Mouse (Mus musculus): ENCODE measurements around the gene Pheta2. TPM values are rescaled to one million over a fixed set of nuclear protein-coding genes. Genes with fewer than 3 reads are reported as not detected.
"Not testable (repeated sequence)": the region's sequence is repeated elsewhere in the genome, so short reads cannot be mapped to it uniquely, and the experiment has no call there.

Gene Pheta2
- polyA plus RNA-seq, 1 experiment from 2014 or later: 7.4 TPM

- Histone ChIP-seq H3K27ac (no peak overlapping the region), H3K36me3 (no peaks in the 10 kb centered on the region), H3K4me1 (peaks cover 13% of the 10 kb centered on the region; the same call in 1 of the 2 replicates), H3K4me3 (no peak overlapping the region), H3K27me3 (ENCODE audit: low read depth, poor library complexity, severe bottlenecking) (no peaks in the 10 kb centered on the region), H3K9me3 (replicated peaks) (no peaks in the 10 kb centered on the region)
- 74% methylated on average over 11 of the region's 11 CpGs for WGBS
- no peak for DNase-seq (ENCODE audit: low spot score)
Measured at GRCm38 (mm10) chr15:82361459-82362018, 22.8 kb downstream of the Pheta2 start.

- H3K4me3 ChIP-seq: no peak overlapping the region
- H3K27ac ChIP-seq: no peak overlapping the region
- no peaks in the 10 kb centered on the region for H3K36me3 ChIP-seq
- no peak for DNase-seq (ENCODE audit: low spot score)
- peaks cover 13% of the 10 kb centered on the region; the same call in 1 of the 2 replicates for H3K4me1 ChIP-seq
- 85% methylated on average over 4 of the region's 4 CpGs for WGBS
- no peaks in the 10 kb centered on the region for H3K27me3 ChIP-seq (ENCODE audit: low read depth, poor library complexity, severe bottlenecking)
- no peaks in the 10 kb centered on the region for H3K9me3 ChIP-seq (replicated peaks)
Measured at GRCm38 (mm10) chr15:82362234-82362633, 23.5 kb downstream of the Pheta2 start.

GRCm38 (mm10) chr15:82363801-82364200, 25.1 kb downstream of the Pheta2 start:
- not testable (repeated sequence) for H3K4me1 ChIP-seq; H3K27ac ChIP-seq; H3K4me3 ChIP-seq; H3K27me3 ChIP-seq (ENCODE audit: low read depth, poor library complexity, severe bottlenecking); H3K36me3 ChIP-seq; H3K9me3 ChIP-seq (replicated peaks); DNase-seq (ENCODE audit: low spot score)
- WGBS: 91% methylated on average over 7 of the region's 12 CpGs

GRCm38 (mm10) chr15:82364561-82364960, 25.8 kb downstream of the Pheta2 start:
- H3K27ac ChIP-seq; H3K4me1 ChIP-seq; DNase-seq (ENCODE audit: low spot score); H3K9me3 ChIP-seq (replicated peaks); H3K27me3 ChIP-seq (ENCODE audit: low read depth, poor library complexity, severe bottlenecking); H3K4me3 ChIP-seq; H3K36me3 ChIP-seq: not testable (repeated sequence)
- WGBS: 23% methylated on average over 6 of the region's 9 CpGs

- WGBS: 82% methylated on average over 4 of the region's 4 CpGs
- Histone ChIP-seq H3K9me3 (replicated peaks) (no peaks in the 10 kb centered on the region), H3K27ac (no peak overlapping the region), H3K4me3 (no peak overlapping the region), H3K36me3 (no peaks in the 10 kb centered on the region), H3K4me1 (no peaks in the 10 kb centered on the region), H3K27me3 (ENCODE audit: low read depth, poor library complexity, severe bottlenecking) (no peaks in the 10 kb centered on the region)
- DNase-seq (ENCODE audit: low spot score): no peak
Measured at GRCm38 (mm10) chr15:82368146-82368545, 29.4 kb downstream of the Pheta2 start.

- DNase-seq (ENCODE audit: low spot score): no peak
- H3K27me3 ChIP-seq (ENCODE audit: low read depth, poor library complexity, severe bottlenecking): no peaks in the 10 kb centered on the region
- 92% methylated on average over 1 of the region's 1 CpGs for WGBS
Measured at GRCm38 (mm10) chr15:82368851-82369250, 30.1 kb downstream of the Pheta2 start.

GRCm38 (mm10) chr15:82372446-82372845, 33.7 kb downstream of the Pheta2 start:
- no peak overlapping the region for H3K27ac ChIP-seq
- H3K4me1 ChIP-seq: 0 out of 2 replicates have a peak, but pooled peaks cover 6% of the 10 kb centered on the region
- no peak overlapping the region for H3K4me3 ChIP-seq
- H3K36me3 ChIP-seq: no peaks in the 10 kb centered on the region
- DNase-seq (ENCODE audit: low spot score): no peak
- no peaks in the 10 kb centered on the region for H3K9me3 ChIP-seq (replicated peaks)
- 93% methylated on average over 6 of the region's 6 CpGs for WGBS
- no peaks in the 10 kb centered on the region for H3K27me3 ChIP-seq (ENCODE audit: low read depth, poor library complexity, severe bottlenecking)

More at GRCm38 (mm10) chr15:82368851-82369250, 30.1 kb downstream of the Pheta2 start:
- no peaks in the 10 kb centered on the region for H3K36me3 ChIP-seq
- H3K4me1 ChIP-seq: no peaks in the 10 kb centered on the region
- H3K27ac ChIP-seq: no peak overlapping the region
- H3K4me3 ChIP-seq: no peak overlapping the region
- H3K9me3 ChIP-seq (replicated peaks): no peaks in the 10 kb centered on the region

- Histone ChIP-seq H3K27me3 (ENCODE audit: low read depth, poor library complexity, severe bottlenecking) (peaks cover 5% of the 10 kb centered on the region; the same call in 1 of the 2 replicates), H3K4me3 (no peak overlapping the region), H3K9me3 (replicated peaks) (no peaks in the 10 kb centered on the region), H3K36me3 (no peaks in the 10 kb centered on the region), H3K4me1 (0 out of 2 replicates have a peak, but pooled peaks cover 6% of the 10 kb centered on the region), H3K27ac (no peak overlapping the region)
- 86% methylated on average over 5 of the region's 5 CpGs for WGBS
- no peak for DNase-seq (ENCODE audit: low spot score)
Measured at GRCm38 (mm10) chr15:82372991-82373390, 34.2 kb downstream of the Pheta2 start.

GRCm38 (mm10) chr15:82374437-82374836, 35.7 kb downstream of the Pheta2 start:
- Histone ChIP-seq H3K36me3 (no peaks in the 10 kb centered on the region), H3K27me3 (ENCODE audit: low read depth, poor library complexity, severe bottlenecking) (peaks cover 11% of the 10 kb centered on the region), H3K4me1 (peaks cover 9% of the 10 kb centered on the region), H3K9me3 (replicated peaks) (no peaks in the 10 kb centered on the region), H3K4me3 (no peak overlapping the region), H3K27ac (no peak overlapping the region)
- no peak for DNase-seq (ENCODE audit: low spot score)
- 87% methylated on average over 5 of the region's 5 CpGs for WGBS

GRCm38 (mm10) chr15:82375855-82376254, 37.1 kb downstream of the Pheta2 start:
- Histone ChIP-seq H3K9me3 (replicated peaks) (no peaks in the 10 kb centered on the region), H3K27me3 (ENCODE audit: low read depth, poor library complexity, severe bottlenecking) (peaks cover 13% of the 10 kb centered on the region), H3K36me3 (no peaks in the 10 kb centered on the region), H3K4me1 (peaks cover 23% of the 10 kb centered on the region), H3K4me3 (no peak overlapping the region), H3K27ac (no peak overlapping the region)
- DNase-seq (ENCODE audit: low spot score): no peak
- 94% methylated on average over 9 of the region's 9 CpGs for WGBS

GRCm38 (mm10) chr15:82376393-82377138, 37.8 kb downstream of the Pheta2 start:
- Histone ChIP-seq H3K36me3 (no peaks in the 10 kb centered on the region), H3K27ac (no peak overlapping the region), H3K27me3 (ENCODE audit: low read depth, poor library complexity, severe bottlenecking) (peaks cover 13% of the 10 kb centered on the region), H3K9me3 (replicated peaks) (no peaks in the 10 kb centered on the region), H3K4me3 (no peak overlapping the region), H3K4me1 (peaks cover 25% of the 10 kb centered on the region)
- WGBS: 84% methylated on average over 17 of the region's 17 CpGs
- no peak for DNase-seq (ENCODE audit: low spot score)

GRCm38 (mm10) chr15:82377701-82378100, 39.0 kb downstream of the Pheta2 start:
- no peaks in the 10 kb centered on the region for H3K9me3 ChIP-seq (replicated peaks)
- no peak overlapping the region for H3K4me3 ChIP-seq
- H3K4me1 ChIP-seq: peaks cover 25% of the 10 kb centered on the region
- 82% methylated on average over 5 of the region's 5 CpGs for WGBS
- H3K36me3 ChIP-seq: no peaks in the 10 kb centered on the region
- no peak overlapping the region for H3K27ac ChIP-seq
- no peak for DNase-seq (ENCODE audit: low spot score)
- peaks cover 13% of the 10 kb centered on the region for H3K27me3 ChIP-seq (ENCODE audit: low read depth, poor library complexity, severe bottlenecking)
